Mouse (Mus musculus): ENCODE measurements at regions not wholly inside any gene's neighbourhood (a gene's known extent, or its start where the extent isn't known, plus 50 kb on each side); places are given as distances from the start of the nearest gene placed in this dataset.

DNA sequence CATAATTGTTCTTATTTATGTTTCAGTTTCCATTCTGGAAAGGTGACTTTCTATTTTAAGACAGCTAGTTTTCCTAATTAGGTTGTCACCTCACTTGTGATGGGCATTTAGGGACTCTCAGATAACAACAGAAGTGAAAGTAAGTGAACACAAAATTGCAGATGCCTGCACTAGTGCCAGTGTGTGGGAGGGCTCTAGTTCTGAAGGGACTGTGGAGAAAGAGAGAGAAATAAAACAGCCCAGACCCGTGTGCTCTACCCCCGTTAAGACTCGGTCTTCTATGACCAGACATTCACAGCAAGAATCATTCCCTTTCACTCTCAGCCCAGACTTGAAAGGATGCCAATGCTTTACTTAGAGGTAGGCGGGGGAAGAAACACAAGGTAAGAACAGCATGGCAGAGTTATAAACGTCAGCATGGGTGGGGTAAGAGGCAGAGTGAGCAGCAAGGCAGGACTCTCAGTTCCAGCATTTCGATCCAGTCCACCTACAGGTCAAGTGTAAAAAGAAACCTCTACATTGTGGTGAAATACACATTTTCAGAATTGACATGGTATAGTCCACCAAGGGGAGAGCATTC is 170.1 kb upstream of the Thbs1 start:
- Histone ChIP-seq H3K36me3 (ENCODE audit: control insufficient read depth, insufficient read depth, low read length) (no peaks in the 10 kb centered on the region), H3K27ac (replicated peaks; ENCODE audit: insufficient read depth, low read depth, low read length) (no peak overlapping the region), H3K4me1 (ENCODE audit: control insufficient read depth, insufficient read depth, low read length) (no peaks in the 10 kb centered on the region), H3K9ac (ENCODE audit: low read depth, low read length) (no peak overlapping the region), H3K79me2 (ENCODE audit: control insufficient read depth, insufficient read depth, low read length) (no peaks in the 10 kb centered on the region), H3K27me3 (ENCODE audit: control insufficient read depth, insufficient read depth, low read length) (no peaks in the 10 kb centered on the region), H3K4me3 (ENCODE audit: insufficient read depth, low read depth, low read length) (no peak overlapping the region)
- no peak for DNase-seq (ENCODE audit: extremely low read depth, low read depth, low spot score)
- 72% methylated on average over 6 of the region's 6 CpGs for WGBS
- no peak for TF ChIP-seq POLR2A (IDR thresholded peaks at IDR 0.05; ENCODE audit: extremely low read depth, insufficient read depth, low read length)
- TF ChIP-seq CTCF (IDR thresholded peaks at IDR 0.05; ENCODE audit: low read depth, low read length), result no peak

DNA sequence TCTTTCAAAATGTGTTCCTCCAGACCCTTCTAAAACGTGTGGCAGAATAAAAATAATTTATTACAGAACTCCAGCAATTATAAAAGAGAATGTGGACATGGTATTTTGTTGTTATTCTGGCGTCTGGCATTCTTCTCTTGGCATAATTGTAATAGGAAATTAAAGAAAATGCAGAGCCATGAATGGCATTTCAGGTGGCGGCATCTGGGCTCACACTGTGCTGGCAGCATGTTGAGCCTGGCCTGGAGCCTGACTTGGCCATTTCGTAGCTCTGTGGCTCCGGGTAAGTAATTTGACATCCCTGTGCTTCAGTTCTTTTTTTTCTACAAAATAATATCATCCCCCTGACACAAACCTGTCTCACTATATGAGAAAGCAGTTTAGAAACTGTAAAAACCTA is 168.0 kb upstream of the Thbs1 start:
- no peaks in the 10 kb centered on the region for H3K79me2 ChIP-seq (ENCODE audit: control insufficient read depth, insufficient read depth, low read length)
- H3K27ac ChIP-seq (replicated peaks; ENCODE audit: insufficient read depth, low read depth, low read length), result no peak overlapping the region
- H3K27me3 ChIP-seq (ENCODE audit: control insufficient read depth, insufficient read depth, low read length), result no peaks in the 10 kb centered on the region
- H3K9ac ChIP-seq (ENCODE audit: low read depth, low read length), result no peak overlapping the region
- H3K36me3 ChIP-seq (ENCODE audit: control insufficient read depth, insufficient read depth, low read length), result no peaks in the 10 kb centered on the region
- H3K4me3 ChIP-seq (ENCODE audit: insufficient read depth, low read depth, low read length), result no peak overlapping the region
- 83% methylated on average over 5 of the region's 5 CpGs for WGBS
- TF ChIP-seq CTCF (IDR thresholded peaks at IDR 0.05; ENCODE audit: low read depth, low read length) (no peak), POLR2A (IDR thresholded peaks at IDR 0.05; ENCODE audit: extremely low read depth, insufficient read depth, low read length) (no peak)
- no peaks in the 10 kb centered on the region for H3K4me1 ChIP-seq (ENCODE audit: control insufficient read depth, insufficient read depth, low read length)
- no peak for DNase-seq (ENCODE audit: extremely low read depth, low read depth, low spot score)

DNA sequence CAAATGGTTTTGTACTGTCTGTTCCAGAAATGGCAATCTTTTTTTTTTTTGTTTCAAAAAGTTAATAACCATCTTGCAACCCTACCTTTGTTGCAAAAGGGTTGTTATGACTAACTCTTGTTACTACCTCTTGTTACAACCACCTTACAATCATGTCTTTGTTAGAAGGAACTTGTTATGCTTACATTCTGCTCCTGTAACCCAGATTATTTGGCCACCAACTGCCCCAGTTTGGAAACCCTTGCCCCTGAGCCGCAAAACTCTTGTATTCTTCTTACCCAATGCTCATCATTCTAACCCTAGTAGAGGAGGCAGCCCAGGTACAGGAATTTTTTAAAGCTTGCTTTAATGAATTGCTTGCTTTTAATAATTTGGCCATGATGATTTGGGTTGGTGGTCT is 167.4 kb upstream of the Thbs1 start:
- DNase-seq (ENCODE audit: extremely low read depth, low read depth, low spot score), result no peak
- WGBS, result 98% methylated on average over 1 of the region's 1 CpGs

DNA sequence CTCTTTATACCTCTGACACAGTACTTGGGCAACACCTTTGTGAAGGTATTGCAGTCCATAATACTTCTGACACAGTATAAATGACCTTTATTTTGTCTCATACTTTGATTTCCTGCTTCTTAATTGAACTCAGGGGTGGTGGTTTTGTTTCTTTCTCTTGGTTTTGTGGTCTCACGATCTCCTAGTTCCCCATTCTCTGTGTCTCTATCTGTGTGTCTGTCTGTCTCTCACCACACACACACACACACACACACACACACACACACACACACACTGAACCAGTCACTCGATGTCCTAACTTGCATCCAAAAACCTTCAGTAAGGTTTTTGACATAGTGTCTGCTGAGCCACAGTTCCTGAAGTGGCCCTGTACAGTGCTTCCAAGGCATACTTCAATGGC is 166.7 kb upstream of the Thbs1 start:
- DNase-seq (ENCODE audit: extremely low read depth, low read depth, low spot score), result no peak
- H3K9ac ChIP-seq (ENCODE audit: low read depth, low read length), result no peak overlapping the region
- no peaks in the 10 kb centered on the region for H3K36me3 ChIP-seq (ENCODE audit: control insufficient read depth, insufficient read depth, low read length)
- TF ChIP-seq POLR2A (IDR thresholded peaks at IDR 0.05; ENCODE audit: extremely low read depth, insufficient read depth, low read length) (no peak), CTCF (IDR thresholded peaks at IDR 0.05; ENCODE audit: low read depth, low read length) (no peak)
- H3K4me1 ChIP-seq (ENCODE audit: control insufficient read depth, insufficient read depth, low read length), result no peaks in the 10 kb centered on the region
- no peaks in the 10 kb centered on the region for H3K27me3 ChIP-seq (ENCODE audit: control insufficient read depth, insufficient read depth, low read length)
- H3K27ac ChIP-seq (replicated peaks; ENCODE audit: insufficient read depth, low read depth, low read length), result no peak overlapping the region
- no peaks in the 10 kb centered on the region for H3K79me2 ChIP-seq (ENCODE audit: control insufficient read depth, insufficient read depth, low read length)
- 82% methylated on average over 2 of the region's 2 CpGs for WGBS
- no peak overlapping the region for H3K4me3 ChIP-seq (ENCODE audit: insufficient read depth, low read depth, low read length)

More for the DNA sequence above, 167.4 kb upstream of the Thbs1 start:
- Histone ChIP-seq H3K27ac (replicated peaks; ENCODE audit: insufficient read depth, low read depth, low read length) (no peak overlapping the region), H3K36me3 (ENCODE audit: control insufficient read depth, insufficient read depth, low read length) (no peaks in the 10 kb centered on the region), H3K4me1 (ENCODE audit: control insufficient read depth, insufficient read depth, low read length) (no peaks in the 10 kb centered on the region), H3K9ac (ENCODE audit: low read depth, low read length) (no peak overlapping the region), H3K4me3 (ENCODE audit: insufficient read depth, low read depth, low read length) (no peak overlapping the region), H3K27me3 (ENCODE audit: control insufficient read depth, insufficient read depth, low read length) (no peaks in the 10 kb centered on the region), H3K79me2 (ENCODE audit: control insufficient read depth, insufficient read depth, low read length) (no peaks in the 10 kb centered on the region)
- TF ChIP-seq CTCF (IDR thresholded peaks at IDR 0.05; ENCODE audit: low read depth, low read length), result no peak
- no peak for TF ChIP-seq POLR2A (IDR thresholded peaks at IDR 0.05; ENCODE audit: extremely low read depth, insufficient read depth, low read length)

DNA sequence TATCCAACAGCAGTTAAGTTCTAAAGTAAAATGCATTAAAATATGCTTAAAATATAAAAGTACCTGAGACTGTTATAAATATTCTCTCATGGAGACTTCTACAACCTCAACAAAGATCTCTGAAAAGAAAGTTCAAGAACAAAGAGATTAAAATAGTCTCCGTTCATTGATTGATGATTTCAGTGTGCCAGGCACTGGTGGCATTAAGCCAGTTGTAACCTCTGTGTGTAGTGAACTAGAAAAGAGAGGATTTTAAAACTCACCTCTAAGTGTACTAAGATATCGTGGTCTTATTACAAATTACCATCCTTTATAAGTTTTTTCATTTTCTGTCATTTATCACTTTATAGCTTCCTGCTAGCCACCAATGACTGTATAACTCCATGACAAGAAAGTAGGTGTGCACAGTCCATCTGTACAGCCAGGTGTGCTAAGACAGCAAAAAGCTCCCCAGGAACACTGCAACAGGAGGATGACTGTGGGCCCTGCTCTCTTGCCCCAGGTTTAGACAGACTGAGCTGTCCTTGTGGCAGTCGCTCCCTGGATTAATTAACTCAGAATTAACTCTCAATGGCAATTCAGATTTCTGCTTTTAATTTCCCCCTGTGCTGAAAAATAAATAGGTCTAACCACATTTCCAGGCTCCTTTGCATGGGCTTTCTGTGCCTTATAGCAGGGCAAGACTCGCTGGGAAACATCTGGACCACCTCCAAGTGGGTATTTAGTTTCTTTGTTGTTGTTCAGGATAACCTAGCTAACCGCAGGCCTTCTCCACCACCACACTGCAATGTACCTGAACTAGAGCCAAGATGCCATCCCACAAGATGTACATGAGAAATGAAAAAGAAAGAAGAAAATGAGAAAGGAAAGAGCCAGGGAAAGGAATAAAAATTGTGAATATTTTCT is 161.0 kb upstream of the Thbs1 start:
- no peaks in the 10 kb centered on the region for H3K27me3 ChIP-seq (ENCODE audit: control insufficient read depth, insufficient read depth, low read length)
- no peak for DNase-seq (ENCODE audit: extremely low read depth, low read depth, low spot score)
- H3K4me1 ChIP-seq (ENCODE audit: control insufficient read depth, insufficient read depth, low read length), result no peaks in the 10 kb centered on the region
- no peak overlapping the region for H3K27ac ChIP-seq (replicated peaks; ENCODE audit: insufficient read depth, low read depth, low read length)
- no peaks in the 10 kb centered on the region for H3K36me3 ChIP-seq (ENCODE audit: control insufficient read depth, insufficient read depth, low read length)
- H3K9ac ChIP-seq (ENCODE audit: low read depth, low read length), result no peak overlapping the region
- H3K4me3 ChIP-seq (ENCODE audit: insufficient read depth, low read depth, low read length), result no peak overlapping the region
- TF ChIP-seq CTCF (IDR thresholded peaks at IDR 0.05; ENCODE audit: low read depth, low read length) (no peak), POLR2A (IDR thresholded peaks at IDR 0.05; ENCODE audit: extremely low read depth, insufficient read depth, low read length) (no peak)
- H3K79me2 ChIP-seq (ENCODE audit: control insufficient read depth, insufficient read depth, low read length), result no peaks in the 10 kb centered on the region
- WGBS, result 81% methylated on average over 5 of the region's 5 CpGs

DNA sequence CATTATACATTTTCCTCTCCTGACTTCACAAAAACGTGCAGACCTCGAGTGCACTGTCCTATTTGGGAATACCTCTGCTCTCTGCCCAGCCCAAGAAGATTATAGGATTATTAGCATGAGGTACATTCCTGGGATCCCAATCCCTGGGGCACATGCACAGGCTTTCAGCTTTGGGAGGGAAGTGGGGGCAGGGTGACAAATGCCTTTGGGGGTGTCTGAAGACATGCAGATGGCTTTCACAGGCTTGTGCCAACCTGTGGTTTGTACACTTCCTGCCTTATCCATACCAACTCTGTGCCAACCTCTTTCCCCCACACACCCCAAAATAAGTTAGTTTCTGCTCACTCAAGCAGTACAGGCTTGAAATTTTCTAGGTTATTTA is 160.3 kb upstream of the Thbs1 start:
- no peaks in the 10 kb centered on the region for H3K27me3 ChIP-seq (ENCODE audit: control insufficient read depth, insufficient read depth, low read length)
- DNase-seq (ENCODE audit: extremely low read depth, low read depth, low spot score), result no peak
- H3K79me2 ChIP-seq (ENCODE audit: control insufficient read depth, insufficient read depth, low read length), result no peaks in the 10 kb centered on the region
- no peak overlapping the region for H3K27ac ChIP-seq (replicated peaks; ENCODE audit: insufficient read depth, low read depth, low read length)
- WGBS, result 82% methylated on average over 2 of the region's 2 CpGs
- H3K4me3 ChIP-seq (ENCODE audit: insufficient read depth, low read depth, low read length), result no peak overlapping the region
- H3K4me1 ChIP-seq (ENCODE audit: control insufficient read depth, insufficient read depth, low read length), result no peaks in the 10 kb centered on the region
- H3K9ac ChIP-seq (ENCODE audit: low read depth, low read length), result no peak overlapping the region
- no peaks in the 10 kb centered on the region for H3K36me3 ChIP-seq (ENCODE audit: control insufficient read depth, insufficient read depth, low read length)
- no peak for TF ChIP-seq POLR2A (IDR thresholded peaks at IDR 0.05; ENCODE audit: extremely low read depth, insufficient read depth, low read length)
- no peak for TF ChIP-seq CTCF (IDR thresholded peaks at IDR 0.05; ENCODE audit: low read depth, low read length)

Data from liver, adult 2 months (tissue).